Mouse (Mus musculus) mouse embryonic stem cell (cell line): Measurements from ENCODE around the gene Cfd.

Source experiments
- in situ Hi-C, 2 experiments: fragments of 300-500 bp; cut with MboI; formaldehyde crosslinking; loops; 1 replicate in 1 of 2; 3 replicates in 1 of 2; pipeline ENCODE4 v1.14.3; 2019 to 2020; ENCODE audit warnings: low sequenced_read_pairs in 2 of 2, low pct_unique_long_range_greater_than_20kb in 1 of 2, mixed read lengths in 1 of 2; ENCODE audit not compliant: unreplicated experiment in 1 of 2

The Cfd gene

GRCm38 (mm10) chr10:79859116-79859515, 31.5 kb upstream of the Cfd start:
- in situ Hi-C loops, result no loop called here

GRCm38 (mm10) chr10:79860079-79860911, 30.4 kb upstream of the Cfd start:
- in situ Hi-C loops, result no loop called here

- in situ Hi-C loops, result no loop called here
Measured at GRCm38 (mm10) chr10:79861230-79862048, 29.2 kb upstream of the Cfd start.

- in situ Hi-C loops, result no loop called here
Measured at GRCm38 (mm10) chr10:79862049-79862788, 28.4 kb upstream of the Cfd start.

- in situ Hi-C loops, result no loop called here
Measured at GRCm38 (mm10) chr10:79862925-79863324, 27.7 kb upstream of the Cfd start.

- in situ Hi-C loops, result no loop called here
Measured at GRCm38 (mm10) chr10:79864351-79865188, 26.1 kb upstream of the Cfd start.

GRCm38 (mm10) chr10:79865189-79865601, 25.5 kb upstream of the Cfd start:
- in situ Hi-C loops, result no loop called here

- in situ Hi-C loops, result no loop called here
Measured at GRCm38 (mm10) chr10:79865801-79866295, 24.8 kb upstream of the Cfd start.

- in situ Hi-C loops, result no loop called here
Measured at GRCm38 (mm10) chr10:79866601-79867000, 24.1 kb upstream of the Cfd start.

- in situ Hi-C loops, result no loop called here
Measured at GRCm38 (mm10) chr10:79871845-79872244, 18.8 kb upstream of the Cfd start.

- in situ Hi-C loops, result no loop called here
Measured at GRCm38 (mm10) chr10:79872862-79873261, 17.8 kb upstream of the Cfd start.

GRCm38 (mm10) chr10:79873313-79873712, 17.3 kb upstream of the Cfd start:
- in situ Hi-C loops, result no loop called here

- in situ Hi-C loops, result no loop called here
Measured at GRCm38 (mm10) chr10:79873715-79874289, 16.9 kb upstream of the Cfd start.

- in situ Hi-C loops, result no loop called here
Measured at GRCm38 (mm10) chr10:79874290-79874862, 16.3 kb upstream of the Cfd start, which contains the start of the genes Prtn3 and Plppr3. Gene Prtn3 (plus strand): TSS chr10:79874476. Gene Plppr3 (minus strand): TSS chr10:79874634.

GRCm38 (mm10) chr10:79877174-79877573, 13.5 kb upstream of the Cfd start:
- in situ Hi-C loops, result no loop called here

GRCm38 (mm10) chr10:79877757-79878156, 12.9 kb upstream of the Cfd start:
- in situ Hi-C loops, result no loop called here

- in situ Hi-C loops, result no loop called here
Measured at GRCm38 (mm10) chr10:79879527-79879926, 11.1 kb upstream of the Cfd start.
